Mouse (Mus musculus) forebrain, postnatal 0 days (tissue): Measurements from ENCODE around the gene Cyth4. TPM values are rescaled to one million over a fixed set of nuclear protein-coding genes. Genes with fewer than 3 reads are reported as not detected.
A peak's percentile ranks its signal among the peaks of the same experiment; 100 is the strongest.

Experiments used
- ATAC-seq: fragments of 200-750 bp; cut with Nextera tagmentation; 2 replicates; pipeline ENCODE4 v1.8.0; 2017; ENCODE audit warnings: mild to moderate bottlenecking, moderate library complexity
- DNase-seq: peaks from one replicate; pipeline ENCODE4 v3.0.0-alpha.2; 2015
- H3K27ac ChIP-seq: fragments of 300-500 bp; sonication (generic); 2 replicates; pipeline ENCODE4 v1.5.1; 2014; ENCODE audit warnings: low read depth, mild to moderate bottlenecking, antibody characterized with exemption, low read length, moderate library complexity, mixed read lengths
- H3K27me3 ChIP-seq: fragments of 300-500 bp; sonication (generic); 2 replicates; pipeline ENCODE4 v1.6.1; 2014; ENCODE audit warnings: mild to moderate bottlenecking, low read length, mixed read lengths; ENCODE audit not compliant: insufficient read depth
- H3K36me3 ChIP-seq: fragments of 300-500 bp; sonication (generic); 2 replicates; pipeline ENCODE4 v1.6.1; 2014; ENCODE audit warnings: mild to moderate bottlenecking, moderate library complexity; ENCODE audit not compliant: insufficient read depth
- H3K4me1 ChIP-seq: fragments of 300-500 bp; sonication (generic); 2 replicates; pipeline ENCODE4 v1.6.1; 2014; ENCODE audit warnings: antibody characterized with exemption; ENCODE audit not compliant: insufficient read depth
- H3K4me2 ChIP-seq: fragments of 300-500 bp; sonication (generic); 2 replicates; pipeline ENCODE4 v1.6.1; 2014; ENCODE audit warnings: low read depth, mild to moderate bottlenecking, moderate library complexity
- H3K4me3 ChIP-seq: fragments of 300-500 bp; sonication (generic); 2 replicates; pipeline ENCODE4 v1.5.1; 2014; ENCODE audit warnings: low read depth, low read length, mixed read lengths
- H3K9ac ChIP-seq: fragments of 300-500 bp; sonication (generic); 2 replicates; pipeline ENCODE4 v1.6.1; 2014; ENCODE audit warnings: mild to moderate bottlenecking
- H3K9me3 ChIP-seq: fragments of 300-500 bp; sonication (generic); 2 replicates; pipeline ENCODE4 v1.6.1; 2016; ENCODE audit warnings: low read length
- CTCF ChIP-seq: sonication (generic); IDR thresholded peaks from 2 replicates; pipeline ENCODE4 v1.5.1; 2016; ENCODE audit warnings: antibody characterized with exemption, control low read depth, low read depth
- WGBS: fragments of 180-500 bp; shearing (Covaris S2); extraction: QIAGEN DNeasy Blood & Tissue Kit; methylation state at CpG from one replicate; pipeline ENCODE4 v1.1.7; 2014; 5-methylcytosine and 5-hydroxymethylcytosine counted together
- polyA plus RNA-seq: library from polyadenylated mRNA; unstranded; fragments of >200 nt; fragmentation: Nextera tagmentation; extraction: Ambion mirVana; gene quantifications from 2 replicates; pipeline ENCODE4 v1.2.1, GENCODE M21; 2015
- total RNA-seq: library from RNA; depleted of rRNA; stranded (reverse); fragments of >200 nt; gene quantifications from 2 replicates; pipeline ENCODE4 v1.2.3, GENCODE M21; 2014

Gene Cyth4
- total and polyA plus RNA-seq, 2 experiments from 2014 or later: 5.5 to 9.8 TPM

DNA sequence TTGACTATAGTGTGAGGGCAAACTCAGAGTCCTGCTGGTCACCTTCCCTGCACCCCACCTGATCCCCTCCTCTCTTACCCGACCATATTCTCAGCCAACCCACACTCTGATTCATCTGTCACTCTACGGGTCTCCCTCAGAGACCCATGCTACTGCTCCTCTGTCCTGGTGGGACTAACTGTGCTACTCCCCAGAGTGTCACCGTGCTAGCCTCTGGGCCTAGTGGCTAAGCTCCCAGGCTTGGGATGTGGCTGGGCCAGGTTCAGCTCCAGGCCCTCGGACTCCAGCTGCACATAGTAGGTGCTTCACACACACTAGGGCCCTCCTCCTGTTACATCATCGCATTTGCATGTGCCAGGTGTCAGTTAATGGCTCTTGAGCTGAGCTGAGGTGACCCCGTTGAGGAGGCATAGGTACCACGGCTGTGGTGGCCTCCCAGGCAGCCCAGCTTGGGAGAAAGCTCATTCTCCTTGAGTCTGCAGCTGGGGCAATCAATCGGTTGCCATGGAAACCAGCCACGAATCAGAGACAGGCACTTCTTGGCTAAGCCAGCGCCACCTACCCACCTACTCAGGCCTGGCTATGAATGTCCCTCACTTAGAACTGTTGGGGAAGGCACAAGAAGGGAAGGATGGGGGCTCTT, 37.4 kb downstream of the Cyth4 start:
- ATAC-seq: peak; percentile 83
- Histone ChIP-seq H3K4me3 (no peak overlapping the region), H3K4me2 (no peak overlapping the region), H3K27me3 (no peaks in the 10 kb centered on the region), H3K4me1 (peaks cover 9% of the 10 kb centered on the region; the same call in 1 of the 2 replicates), H3K9me3 (no peaks in the 10 kb centered on the region), H3K36me3 (no peaks in the 10 kb centered on the region), H3K27ac (peak overlapping the region; percentile 29; the same call in 1 of the 2 replicates), H3K9ac (no peak overlapping the region)
- WGBS: 26% methylated on average over 10 of the region's 10 CpGs
- peak; percentile 48 for TF ChIP-seq CTCF
- DNase-seq: peak; percentile 82

DNA sequence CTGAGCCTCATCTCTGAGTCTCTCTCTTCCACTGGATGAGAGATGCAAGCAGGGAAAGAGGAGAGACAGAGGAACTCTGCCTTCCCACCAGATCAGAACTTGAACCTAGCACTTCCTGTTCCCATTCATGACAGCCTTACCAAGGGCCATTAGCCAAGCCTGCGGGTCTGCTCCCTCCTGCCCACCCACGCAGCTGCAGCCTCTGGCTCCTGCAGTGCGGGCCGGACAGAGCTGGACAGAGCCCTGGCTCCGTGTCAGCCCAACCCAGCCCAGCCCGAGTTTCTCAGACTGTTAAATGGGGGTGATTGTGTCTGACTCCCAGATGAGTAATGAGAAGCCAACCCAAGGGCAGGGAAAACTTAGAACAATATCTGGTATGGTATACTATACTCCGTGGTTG, 38.4 kb downstream of the Cyth4 start:
- no peak for DNase-seq

DNA sequence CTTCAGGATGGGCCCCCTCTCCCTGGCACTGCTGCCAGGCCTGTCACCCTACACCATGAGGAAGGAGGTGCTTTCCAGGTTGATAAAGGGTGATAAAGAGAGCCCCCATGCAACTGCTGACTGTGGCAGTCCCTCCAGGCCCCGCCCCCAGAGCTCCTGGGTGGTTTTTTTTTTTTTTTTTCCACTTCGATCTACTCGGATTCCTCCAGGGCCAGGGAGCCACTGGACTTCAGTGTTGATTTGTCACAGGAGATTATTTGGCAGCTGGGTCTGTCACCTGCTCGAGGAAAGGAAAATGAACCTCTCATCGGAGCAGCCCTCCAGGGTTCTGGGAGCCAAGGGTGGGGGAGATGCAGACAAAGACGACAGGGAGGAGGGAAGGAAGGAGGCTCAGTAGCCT, 46.8 kb downstream of the Cyth4 start:
- H3K4me1 ChIP-seq: 0 out of 2 replicates have a peak, but pooled peaks cover 3% of the 10 kb centered on the region
- no peaks in the 10 kb centered on the region for H3K9me3 ChIP-seq
- H3K9ac ChIP-seq: no peak overlapping the region
- no peak overlapping the region for H3K4me2 ChIP-seq
- H3K36me3 ChIP-seq: no peaks in the 10 kb centered on the region
- DNase-seq (no peak), ATAC-seq (no peak)
- no peaks in the 10 kb centered on the region for H3K27me3 ChIP-seq
- TF ChIP-seq CTCF: no peak
- WGBS: 17% methylated on average over 6 of the region's 6 CpGs
- no peak overlapping the region for H3K27ac ChIP-seq
- no peak overlapping the region for H3K4me3 ChIP-seq

More for the DNA sequence above, 38.4 kb downstream of the Cyth4 start:
- Histone ChIP-seq H3K9ac (no peak overlapping the region), H3K27me3 (no peaks in the 10 kb centered on the region), H3K4me1 (peaks cover 9% of the 10 kb centered on the region; the same call in 1 of the 2 replicates), H3K4me3 (no peak overlapping the region), H3K4me2 (no peak overlapping the region), H3K27ac (no peak overlapping the region), H3K9me3 (no peaks in the 10 kb centered on the region), H3K36me3 (no peaks in the 10 kb centered on the region)
- WGBS: 34% methylated on average over 7 of the region's 7 CpGs
- no peak for TF ChIP-seq CTCF
- ATAC-seq: no peak

DNA sequence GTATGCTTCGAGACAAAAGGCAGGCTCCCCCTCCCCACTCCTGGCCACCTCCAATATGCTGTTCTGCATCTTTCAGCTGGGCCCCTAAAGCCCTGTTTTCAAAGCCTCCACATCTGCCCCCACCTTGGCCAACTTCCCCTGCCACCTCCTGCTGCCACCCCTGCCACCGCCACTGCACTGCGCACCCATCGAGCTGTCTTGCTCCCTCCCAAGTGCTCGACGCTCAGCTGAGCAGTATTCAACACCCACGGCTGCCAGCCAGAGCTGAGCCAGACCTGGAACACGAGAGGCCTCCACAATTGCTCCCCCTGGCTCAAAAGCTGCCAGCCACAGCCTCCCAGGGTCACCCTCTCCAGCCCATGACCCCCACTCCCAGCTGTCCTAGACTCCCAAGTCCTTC, 47.8 kb downstream of the Cyth4 start:
- WGBS: 34% methylated on average over 8 of the region's 8 CpGs
- Histone ChIP-seq H3K9me3 (no peaks in the 10 kb centered on the region), H3K27me3 (no peaks in the 10 kb centered on the region), H3K4me1 (0 out of 2 replicates have a peak, but pooled peaks cover 3% of the 10 kb centered on the region), H3K4me2 (no peak overlapping the region), H3K4me3 (no peak overlapping the region), H3K36me3 (no peaks in the 10 kb centered on the region), H3K9ac (no peak overlapping the region), H3K27ac (no peak overlapping the region)
- 0 out of 2 replicates have a peak, but pooled peaks have one; percentile 34 for ATAC-seq
- no peak for TF ChIP-seq CTCF
- DNase-seq: no peak

DNA sequence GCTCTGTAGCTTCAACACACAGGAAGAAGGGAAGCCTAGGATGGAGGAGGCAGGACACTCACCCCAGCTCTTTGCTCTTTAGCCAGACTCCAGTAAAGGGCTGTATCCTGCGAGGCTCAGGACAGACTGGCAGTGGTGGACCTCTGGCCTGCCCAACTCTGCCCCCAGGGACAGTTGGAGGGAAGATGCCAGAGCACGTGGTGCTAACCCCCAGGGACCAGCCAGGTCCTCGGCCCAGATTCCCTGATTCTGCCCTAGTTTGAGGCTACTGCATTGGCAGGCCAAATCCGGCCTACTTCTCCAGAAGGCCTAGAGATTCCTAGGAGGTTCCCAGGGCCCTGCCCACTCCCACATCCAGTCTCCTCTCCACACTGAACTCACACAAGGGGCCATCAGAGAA, 50.9 kb downstream of the Cyth4 start:
- ATAC-seq (no peak), DNase-seq (no peak)
- Histone ChIP-seq H3K4me1 (0 out of 2 replicates have a peak, but pooled peaks cover 3% of the 10 kb centered on the region), H3K27me3 (no peaks in the 10 kb centered on the region), H3K4me2 (no peak overlapping the region), H3K9ac (no peak overlapping the region), H3K4me3 (no peak overlapping the region), H3K27ac (no peak overlapping the region), H3K36me3 (no peaks in the 10 kb centered on the region), H3K9me3 (no peaks in the 10 kb centered on the region)
- WGBS: 81% methylated on average over 4 of the region's 4 CpGs
- TF ChIP-seq CTCF: no peak

DNA sequence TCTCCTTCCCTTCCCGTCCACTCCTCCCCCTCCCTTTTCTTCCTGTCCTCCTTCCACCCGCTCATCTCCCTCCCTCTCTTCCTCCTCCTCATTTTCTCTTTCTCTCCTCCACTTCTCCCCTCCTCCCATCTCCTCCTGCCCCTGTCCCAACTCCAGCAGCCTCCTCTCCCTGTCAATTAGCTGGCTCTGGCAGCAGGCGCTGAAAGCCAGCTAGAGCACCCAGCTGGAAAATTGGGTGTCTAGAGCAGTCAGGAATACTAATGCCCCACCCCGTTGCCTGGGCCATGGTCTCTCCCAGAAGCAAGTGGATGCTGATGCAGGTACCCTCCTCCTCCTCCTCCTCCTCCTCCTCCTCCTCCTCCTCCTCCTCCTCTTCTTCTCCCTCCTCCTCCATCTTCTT, 54.3 kb downstream of the Cyth4 start:
- DNase-seq: no peak
- TF ChIP-seq CTCF: no peak
- no peaks in the 10 kb centered on the region for H3K9me3 ChIP-seq
- no peaks in the 10 kb centered on the region for H3K27me3 ChIP-seq
- no peak overlapping the region for H3K4me2 ChIP-seq
- peak; percentile 50 for ATAC-seq
- H3K36me3 ChIP-seq: no peaks in the 10 kb centered on the region
- H3K9ac ChIP-seq: no peak overlapping the region
- H3K4me1 ChIP-seq: no peaks in the 10 kb centered on the region
- 26% methylated on average over 4 of the region's 4 CpGs for WGBS
- no peak overlapping the region for H3K4me3 ChIP-seq
- H3K27ac ChIP-seq: no peak overlapping the region

DNA sequence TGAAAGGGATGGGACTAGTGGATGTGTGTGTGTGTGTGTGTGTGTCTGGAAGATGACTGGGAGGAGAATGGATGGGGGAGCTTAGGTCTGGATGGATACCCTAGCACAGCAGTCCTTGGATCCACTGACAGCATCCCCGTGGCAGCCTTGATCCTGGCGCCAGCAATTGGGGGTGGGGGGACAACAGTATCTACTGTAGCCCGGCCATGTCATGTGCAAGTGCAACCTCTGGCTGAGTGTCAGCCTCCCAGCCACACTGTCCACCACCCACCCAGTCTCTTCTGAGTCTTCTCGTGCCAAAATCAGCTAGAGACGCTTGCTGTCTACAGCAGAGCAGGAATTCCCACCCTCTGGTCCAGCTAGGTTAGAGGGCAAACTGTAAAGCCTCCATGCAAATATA, 67.4 kb downstream of the Cyth4 start:
- H3K4me3 ChIP-seq: no peak overlapping the region
- no peak overlapping the region for H3K9ac ChIP-seq
- no peak for TF ChIP-seq CTCF
- H3K36me3 ChIP-seq: no peaks in the 10 kb centered on the region
- H3K27ac ChIP-seq: no peak overlapping the region
- H3K27me3 ChIP-seq: no peaks in the 10 kb centered on the region
- 0 out of 2 replicates have a peak, but pooled peaks have one; percentile 32 for ATAC-seq
- H3K9me3 ChIP-seq: no peaks in the 10 kb centered on the region
- no peak overlapping the region for H3K4me2 ChIP-seq
- 0 out of 2 replicates have a peak, but pooled peaks cover 3% of the 10 kb centered on the region for H3K4me1 ChIP-seq
- DNase-seq: no peak
- 62% methylated on average over 5 of the region's 5 CpGs for WGBS
